Mouse (Mus musculus) urinary bladder, postnatal 36 days (tissue): ENCODE measurements around the gene Akr1c13.

Experiments used
- DNase-seq, 2 experiments: peaks; one replicate each; pipeline ENCODE4 v3.0.0; 2022; ENCODE audit warnings: low spot score in 2 of 2, mixed read lengths in 1 of 2

Akr1c13 gene

DNA sequence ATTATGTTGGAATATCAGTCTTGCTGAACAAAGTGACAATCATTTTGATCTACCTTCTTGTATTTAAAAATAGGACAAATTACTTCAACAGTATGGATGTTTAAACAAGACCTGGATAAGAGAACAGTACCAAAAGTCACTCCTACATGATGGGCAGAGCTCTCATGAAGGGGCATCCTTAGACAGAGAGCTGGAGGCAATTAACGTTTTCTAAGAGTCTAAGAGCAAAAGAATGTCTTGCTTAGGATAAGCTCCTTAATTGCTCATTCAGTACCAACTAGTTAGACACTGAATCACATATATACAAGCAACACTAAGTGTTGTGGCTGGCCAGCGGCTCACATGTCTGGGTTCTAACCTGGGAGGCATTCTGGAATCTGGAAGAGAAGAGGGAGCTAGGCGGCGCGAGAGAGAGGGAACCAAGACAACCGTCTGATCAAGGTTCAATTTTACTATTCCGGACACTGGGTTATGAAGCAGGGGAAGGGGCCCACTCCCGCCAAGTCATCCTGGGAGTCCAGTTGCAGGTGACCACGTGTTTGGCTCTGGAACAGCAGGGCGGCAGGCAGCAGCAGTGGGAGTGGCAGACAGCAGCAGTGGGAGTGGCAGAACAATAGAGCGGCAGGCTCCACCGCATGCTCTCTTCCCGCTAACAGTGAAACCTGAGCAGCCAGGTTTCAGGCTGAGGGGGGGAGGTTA, 54.1 kb downstream of the Akr1c13 start:
- DNase-seq = peak in 1 of 2 experiments; percentile 7

- no peak for DNase-seq
Measured at GRCm38 (mm10) chr13:4249347-4249746, 58.4 kb downstream of the Akr1c13 start.
